Mouse (Mus musculus) common myeloid progenitor, adult 5-6 weeks (primary cell): ENCODE data around the gene Fam183b. TPM values are rescaled to one million over a fixed set of nuclear protein-coding genes. Genes with fewer than 3 reads are reported as not detected.
"Not testable (repeated sequence)": the region's sequence is repeated elsewhere in the genome, so short reads cannot be mapped to it uniquely, and the experiment has no call there.

Experiments used
- ATAC-seq: replicated peaks from 2 replicates; pipeline ENCODE4 v1.8.0; 2016; ENCODE audit warnings: low read depth, mild to moderate bottlenecking, moderate TSS enrichment, inconsistent platforms; ENCODE audit not compliant: poor library complexity, severe bottlenecking
- total RNA-seq: library from RNA; stranded (forward); fragments of 200-1000, 187-1606 nt; gene quantifications from 2 replicates; pipeline ENCODE4 v1.2.3, GENCODE M21; 2017

The Fam183b gene
- total RNA-seq, 1 experiment from 2014 or later, result not detected

DNA sequence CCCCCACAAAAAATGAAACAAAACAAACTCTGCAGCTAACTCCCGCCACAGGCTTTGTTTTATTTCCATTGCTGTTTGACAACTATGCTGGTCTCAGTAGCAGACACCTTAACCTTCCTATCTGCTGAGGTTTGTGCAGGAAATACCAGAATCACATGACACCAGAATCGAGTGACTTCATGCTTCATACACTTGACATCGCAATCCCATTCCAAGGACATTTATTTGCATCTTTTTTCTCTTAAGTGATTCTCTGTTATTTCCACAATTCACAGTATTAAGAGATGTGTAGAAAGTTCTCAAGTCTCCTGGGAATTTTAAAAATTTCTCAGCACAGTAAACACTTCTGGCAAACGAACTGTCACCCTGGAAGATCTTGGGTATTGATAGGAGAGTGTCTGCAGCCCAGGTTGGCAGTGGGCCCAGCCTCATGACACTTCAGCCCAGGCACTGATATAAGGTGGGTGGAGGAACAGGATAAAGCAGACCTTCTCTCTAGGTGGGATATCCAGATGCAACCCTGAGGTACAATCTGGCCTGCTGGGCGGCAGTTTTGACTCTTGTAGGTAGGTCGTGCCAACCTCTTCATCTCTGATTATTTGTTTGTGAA, 19.2 kb downstream of the Fam183b start, which contains the start of gene Olfr314:
TSS of gene Olfr314 (plus strand) at position 473 of the 610 bp plus-strand sequence.
- ATAC-seq, result no peak

DNA sequence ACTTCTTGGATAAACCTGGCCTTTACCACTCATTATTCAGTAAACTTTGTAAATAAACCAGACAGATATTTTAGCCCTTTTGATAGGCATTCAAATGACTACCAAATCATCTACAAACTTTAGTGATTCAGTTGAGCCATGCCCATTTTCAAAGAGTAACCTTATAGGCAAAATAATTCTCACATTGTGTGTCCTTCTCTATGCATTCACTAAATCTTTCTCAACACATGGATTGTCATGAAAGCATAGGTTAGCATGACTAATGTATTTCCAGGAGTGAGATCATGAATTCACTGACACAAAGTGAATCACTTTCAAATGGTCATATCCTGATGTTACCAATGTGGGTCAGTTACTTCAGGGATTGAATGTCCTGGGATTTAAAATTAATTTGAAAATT, 28.9 kb downstream of the Fam183b start, which contains the start of gene Olfr315:
TSS of gene Olfr315 (plus strand) at position 301 of the 400 bp plus-strand sequence.
- ATAC-seq, result no peak

DNA sequence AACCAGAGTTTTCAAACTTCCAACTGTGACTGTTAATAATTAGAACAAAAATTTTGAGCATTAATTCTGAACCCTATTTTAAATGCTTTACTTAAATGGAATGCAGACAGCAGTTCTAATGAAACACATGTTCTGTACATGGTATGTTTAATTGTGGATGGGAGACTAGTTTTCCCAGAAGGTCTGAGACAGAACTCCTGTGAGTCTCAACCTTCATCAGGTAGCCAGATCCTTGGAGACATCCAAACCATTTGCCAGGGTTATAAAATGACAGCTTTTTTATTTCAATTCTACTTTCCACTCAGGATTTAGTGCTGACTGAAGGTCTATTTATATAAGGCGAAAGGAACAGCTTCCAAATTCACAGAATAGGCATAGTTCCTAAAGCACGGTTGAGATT, 49.3 kb downstream of the Fam183b start, which contains the start of gene Olfr316:
TSS of gene Olfr316 (plus strand) at position 301 of the 400 bp plus-strand sequence.
- no peak for ATAC-seq

DNA sequence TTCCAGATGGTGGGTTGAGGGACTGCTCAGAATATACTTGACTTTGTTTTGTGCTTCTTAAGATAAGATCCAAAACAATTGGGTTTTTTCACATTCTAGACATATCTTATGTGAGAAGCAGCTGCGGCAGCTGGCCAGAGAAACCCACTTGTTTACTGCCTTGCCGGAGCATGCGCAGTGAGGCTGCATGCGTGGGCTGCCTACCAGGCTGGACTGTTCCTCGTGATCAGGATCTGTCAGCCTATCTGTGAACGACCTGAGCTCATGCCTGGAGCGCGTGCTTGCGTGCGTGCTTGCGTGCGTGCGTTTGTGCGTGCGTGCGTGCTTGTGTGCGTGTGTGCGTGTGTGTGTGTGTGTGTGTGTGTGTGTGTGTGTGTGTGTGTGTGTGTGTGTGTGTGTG, 50.7 kb downstream of the Fam183b start:
- not testable (repeated sequence) for ATAC-seq

Other genes starting within 250 kb of the Fam183b start
- gene Olfr328, start 246.3 kb downstream of the Fam183b start, total RNA-seq, result not detected in 2 replicates
- gene Olfr224, start 231.4 kb downstream of the Fam183b start, total RNA-seq, result not detected in 2 replicates
- gene Olfr325, start 224.2 kb downstream of the Fam183b start, total RNA-seq, result not detected in 2 replicates
- not detected in 2 replicates for gene Olfr324, start 206.8 kb downstream of the Fam183b start, total RNA-seq
- gene 2210407C18Rik, start 185.9 kb downstream of the Fam183b start, total RNA-seq, result not detected in 2 replicates
- gene Olfr323, start 171.5 kb downstream of the Fam183b start, total RNA-seq, result not detected in 2 replicates
- 4.7 and 8.4 TPM in 2 replicates for gene Trim58, start 161.5 kb downstream of the Fam183b start, total RNA-seq
- gene Olfr322, start 143.2 kb downstream of the Fam183b start, total RNA-seq, result 0.27 TPM in 1 of 2 replicates, not detected in the other
- not detected in 2 replicates for gene Olfr320, start 120.9 kb downstream of the Fam183b start, total RNA-seq
- gene Olfr319, start 102.8 kb downstream of the Fam183b start, total RNA-seq, result not detected in 2 replicates
- gene Olfr318, start 77.9 kb downstream of the Fam183b start, total RNA-seq, result not detected in 2 replicates
- gene Olfr317, start 62.7 kb downstream of the Fam183b start, total RNA-seq, result not detected in 2 replicates
- not detected in 2 replicates for gene Olfr316, start 49.2 kb downstream of the Fam183b start, total RNA-seq
- gene Olfr315, start 28.8 kb downstream of the Fam183b start, total RNA-seq, result not detected in 2 replicates
- gene Olfr314, start 19.0 kb downstream of the Fam183b start, total RNA-seq, result not detected in 2 replicates
- gene Olfr313, start 13.0 kb upstream of the Fam183b start, total RNA-seq, result not detected in 2 replicates
- not detected in 2 replicates for gene Olfr312, start 27.3 kb upstream of the Fam183b start, total RNA-seq
- not detected in 2 replicates for gene Olfr311, start 37.3 kb upstream of the Fam183b start, total RNA-seq
- 1.8 and 2.0 TPM in 2 replicates for gene Gm12258, start 45.2 kb upstream of the Fam183b start, total RNA-seq
- gene 2810021J22Rik, start 65.3 kb upstream of the Fam183b start, total RNA-seq, result 4.7 and 11.1 TPM in 2 replicates
- gene Zfp39, start 102.3 kb upstream of the Fam183b start, total RNA-seq, result 14.6 and 16.4 TPM in 2 replicates
- 3.8 and 5.9 TPM in 2 replicates for gene Btnl10, start 115.9 kb upstream of the Fam183b start, total RNA-seq
- gene Rnf187, start 137.0 kb upstream of the Fam183b start, total RNA-seq, result 88.5 and 107 TPM in 2 replicates
- gene Hist3h2ba, start 147.0 kb upstream of the Fam183b start, total RNA-seq, result 12.7 and 17.8 TPM in 2 replicates
- 215 and 229 TPM in 2 replicates for gene Hist3h2a, start 152.7 kb upstream of the Fam183b start, total RNA-seq
- gene Trim17, start 152.7 kb upstream of the Fam183b start, total RNA-seq, result not detected in 2 replicates
- 14.8 and 16.9 TPM in 2 replicates for gene Trim11, start 176.1 kb upstream of the Fam183b start, total RNA-seq